Mouse (Mus musculus): Measurements from ENCODE around the gene Clic6. TPM values are rescaled to one million over a fixed set of nuclear protein-coding genes. Genes with fewer than 3 reads are reported as not detected.

Gene Clic6
- polyA plus RNA-seq, 1 experiment: not detected

DNA sequence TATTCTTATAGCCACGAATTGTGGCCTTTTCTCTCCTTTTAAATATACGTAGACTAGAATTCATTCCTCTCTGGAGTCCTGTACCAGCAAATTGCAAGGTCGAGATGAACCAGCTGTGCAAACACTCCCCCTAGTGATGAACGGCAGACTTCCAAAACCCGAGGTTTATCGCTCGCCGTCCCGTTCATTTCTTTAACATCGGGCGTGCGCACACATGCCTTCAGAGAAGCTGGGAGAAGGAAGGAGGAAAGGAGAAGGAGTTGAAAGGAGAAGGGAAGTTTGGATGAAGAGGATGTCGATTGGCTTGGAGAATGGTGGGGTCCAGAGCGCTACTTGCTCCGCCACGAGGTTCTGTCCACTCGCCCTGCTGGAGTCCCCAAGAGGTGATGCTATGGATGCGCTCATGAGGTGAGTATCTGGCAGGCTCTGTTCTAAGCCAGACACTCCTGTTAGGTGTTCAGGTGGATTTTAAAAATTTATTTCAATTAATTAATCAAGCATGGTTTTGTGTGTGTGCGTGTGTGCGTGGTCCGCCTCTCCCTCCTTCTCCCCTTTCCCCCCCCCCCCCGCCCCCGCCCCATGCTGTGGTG, 6.9 kb upstream of the Clic6 start:
- H3K79me2 ChIP-seq (ENCODE audit: control insufficient read depth, insufficient read depth): no peaks in the 10 kb centered on the region
- H3ac ChIP-seq (ENCODE audit: control insufficient read depth, insufficient read length): no peak overlapping the region
- TF ChIP-seq MAX (IDR thresholded peaks at IDR 0.05; ENCODE audit: low read depth) (no peak), POLR2AphosphoS2 (IDR thresholded peaks at IDR 0.05; ENCODE audit: insufficient read length, low read depth) (no peak)
- no peak overlapping the region for H3K4me2 ChIP-seq (ENCODE audit: low read depth)
- H3K4me3 ChIP-seq: no peak overlapping the region
- peaks cover 31% of the 10 kb centered on the region for H3K27me3 ChIP-seq (ENCODE audit: control insufficient read depth, insufficient read depth, insufficient read length)
- no peaks in the 10 kb centered on the region for H3K36me3 ChIP-seq (ENCODE audit: control insufficient read depth, insufficient read depth)

DNA sequence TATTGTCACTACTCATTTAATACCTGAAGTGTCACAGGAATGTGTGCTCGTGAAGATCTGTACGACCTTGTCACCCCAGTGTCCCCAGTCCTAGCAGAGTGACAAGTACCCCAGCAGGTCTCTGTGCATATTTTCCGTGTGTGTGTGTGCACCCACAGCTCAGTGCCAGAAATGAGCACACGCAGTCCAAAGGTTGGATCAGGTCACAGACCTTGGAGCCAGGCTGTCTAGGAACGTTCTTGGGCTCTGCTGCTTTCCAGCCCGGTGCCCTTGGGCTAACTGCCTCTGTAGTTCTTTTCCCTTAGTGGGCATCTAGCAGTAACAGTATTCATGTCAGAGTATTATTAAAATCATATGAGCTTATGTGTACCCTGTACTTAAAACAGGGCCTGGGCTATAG, 1.6 kb downstream of the Clic6 start:
- H3ac ChIP-seq (ENCODE audit: control insufficient read depth, insufficient read length): no peak overlapping the region
- H3K27me3 ChIP-seq (ENCODE audit: control insufficient read depth, insufficient read depth, insufficient read length): peaks cover 22% of the 10 kb centered on the region
- no peak overlapping the region for H3K4me3 ChIP-seq
- no peak overlapping the region for H3K4me2 ChIP-seq (ENCODE audit: low read depth)
- no peak for TF ChIP-seq MAX (IDR thresholded peaks at IDR 0.05; ENCODE audit: low read depth)
- TF ChIP-seq E2F4 (IDR thresholded peaks at IDR 0.05; ENCODE audit: insufficient read depth): no peak
- H3K36me3 ChIP-seq (ENCODE audit: control insufficient read depth, insufficient read depth): no peaks in the 10 kb centered on the region
- no peaks in the 10 kb centered on the region for H3K79me2 ChIP-seq (ENCODE audit: control insufficient read depth, insufficient read depth)

DNA sequence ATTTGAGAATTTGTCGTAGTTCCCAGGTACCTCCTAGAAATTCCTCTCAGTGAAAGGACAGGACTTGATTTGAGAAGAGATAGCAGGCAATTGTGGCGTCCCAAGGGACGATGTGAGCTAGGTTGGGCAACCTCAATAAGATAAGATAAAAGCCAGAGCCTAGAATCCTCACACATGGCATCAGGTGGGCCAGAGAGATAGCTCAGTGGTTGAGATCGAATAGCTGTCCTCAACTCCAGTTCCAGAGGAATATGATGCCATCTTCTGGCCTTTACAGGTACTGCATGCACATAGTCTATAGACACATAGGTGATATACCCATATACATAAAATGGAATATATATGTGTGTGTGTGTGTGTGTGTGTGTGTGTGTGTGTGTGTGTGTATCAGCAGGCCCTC, 2.0 kb downstream of the Clic6 start:
- Histone ChIP-seq H3K4me3 (no peak overlapping the region), H3K79me2 (ENCODE audit: control insufficient read depth, insufficient read depth) (no peaks in the 10 kb centered on the region), H3K36me3 (ENCODE audit: control insufficient read depth, insufficient read depth) (no peaks in the 10 kb centered on the region), H3K4me2 (ENCODE audit: low read depth) (no peak overlapping the region), H3ac (ENCODE audit: control insufficient read depth, insufficient read length) (no peak overlapping the region), H3K27me3 (ENCODE audit: control insufficient read depth, insufficient read depth, insufficient read length) (peaks cover 25% of the 10 kb centered on the region)
- TF ChIP-seq E2F4 (IDR thresholded peaks at IDR 0.05; ENCODE audit: insufficient read depth): no peak
- no peak for TF ChIP-seq USF1 (IDR thresholded peaks at IDR 0.05; ENCODE audit: low read depth)
- TF ChIP-seq REST (IDR thresholded peaks at IDR 0.05; ENCODE audit: insufficient read depth, insufficient read length): no peak
- TF ChIP-seq POLR2A (IDR thresholded peaks at IDR 0.05; ENCODE audit: insufficient read length, low read depth): no peak
- no peak for TF ChIP-seq TCF12 (IDR thresholded peaks at IDR 0.05; ENCODE audit: insufficient read depth, poor library complexity, severe bottlenecking)
- TF ChIP-seq MYOD1 (IDR thresholded peaks at IDR 0.05; ENCODE audit: control insufficient read depth in 1 of 3, insufficient read length in 2 of 3, low read depth in 2 of 3): no peak
- no peak for TF ChIP-seq MAX (IDR thresholded peaks at IDR 0.05; ENCODE audit: low read depth)
- no peak for TF ChIP-seq CEBPB (IDR thresholded peaks at IDR 0.05; ENCODE audit: insufficient read depth, poor library complexity, severe bottlenecking)
- no peak for TF ChIP-seq TCF3 (IDR thresholded peaks at IDR 0.05; ENCODE audit: insufficient read length, low read depth)
- no peak for TF ChIP-seq SRF (IDR thresholded peaks at IDR 0.05; ENCODE audit: control insufficient read depth, insufficient read length, low read depth)
- no peak for TF ChIP-seq MYOG (IDR thresholded peaks at IDR 0.05; ENCODE audit: control insufficient read depth in 1 of 3, insufficient read depth in 1 of 3, insufficient read length in 2 of 3, low read depth in 2 of 3)
- TF ChIP-seq POLR2AphosphoS2 (IDR thresholded peaks at IDR 0.05; ENCODE audit: insufficient read length, low read depth): no peak

- Histone ChIP-seq H3K27me3 (ENCODE audit: control insufficient read depth, insufficient read depth, insufficient read length) (peaks cover 25% of the 10 kb centered on the region), H3ac (ENCODE audit: control insufficient read depth, insufficient read length) (no peak overlapping the region), H3K4me2 (ENCODE audit: low read depth) (no peak overlapping the region), H3K79me2 (ENCODE audit: control insufficient read depth, insufficient read depth) (no peaks in the 10 kb centered on the region), H3K36me3 (ENCODE audit: control insufficient read depth, insufficient read depth) (no peaks in the 10 kb centered on the region), H3K4me3 (no peak overlapping the region)
- no peak for TF ChIP-seq CEBPB (IDR thresholded peaks at IDR 0.05; ENCODE audit: insufficient read depth, poor library complexity, severe bottlenecking)
These were observed 2.9 kb downstream of the Clic6 start for GRCm38 (mm10) chr16:92488456-92488855.

DNA sequence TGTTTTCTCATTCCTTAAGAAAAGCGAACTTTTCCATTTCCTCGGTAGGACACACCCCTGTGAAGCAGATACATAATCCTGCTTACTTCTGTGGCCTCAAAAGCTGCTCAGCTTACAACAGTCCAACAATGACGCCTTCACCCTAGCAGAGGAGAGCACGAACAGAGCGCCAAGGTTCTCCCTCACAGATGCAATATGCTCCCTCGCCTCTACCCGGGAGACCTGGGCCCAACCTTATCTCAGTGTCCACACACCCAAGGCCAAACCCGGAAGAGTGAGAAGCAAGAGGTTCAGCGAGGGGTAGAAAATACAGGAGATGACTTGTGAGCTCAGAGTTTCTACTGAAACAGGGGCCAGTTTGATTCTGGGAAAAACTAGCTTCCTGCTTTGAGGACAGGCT, 3.8 kb downstream of the Clic6 start:
- Histone ChIP-seq H3K27me3 (ENCODE audit: control insufficient read depth, insufficient read depth, insufficient read length) (peaks cover 22% of the 10 kb centered on the region), H3ac (ENCODE audit: control insufficient read depth, insufficient read length) (no peak overlapping the region), H3K4me3 (no peak overlapping the region), H3K36me3 (ENCODE audit: control insufficient read depth, insufficient read depth) (no peaks in the 10 kb centered on the region), H3K4me2 (ENCODE audit: low read depth) (no peak overlapping the region), H3K79me2 (ENCODE audit: control insufficient read depth, insufficient read depth) (no peaks in the 10 kb centered on the region)
- TF ChIP-seq REST (IDR thresholded peaks at IDR 0.05; ENCODE audit: insufficient read depth, insufficient read length) (no peak), MYOD1 (IDR thresholded peaks at IDR 0.05; ENCODE audit: control insufficient read depth in 1 of 3, insufficient read length in 2 of 3, low read depth in 2 of 3) (no peak), E2F4 (IDR thresholded peaks at IDR 0.05; ENCODE audit: insufficient read depth) (no peak), POLR2A (IDR thresholded peaks at IDR 0.05; ENCODE audit: insufficient read length, low read depth) (no peak), USF1 (IDR thresholded peaks at IDR 0.05; ENCODE audit: low read depth) (no peak)

GRCm38 (mm10) chr16:92497851-92498588, 12.5 kb downstream of the Clic6 start:
- TF ChIP-seq CEBPB (IDR thresholded peaks at IDR 0.05; ENCODE audit: insufficient read depth, poor library complexity, severe bottlenecking) (no peak), MYOD1 (IDR thresholded peaks at IDR 0.05; ENCODE audit: control insufficient read depth in 1 of 3, insufficient read length in 2 of 3, low read depth in 2 of 3) (no peak), E2F4 (IDR thresholded peaks at IDR 0.05; ENCODE audit: insufficient read depth) (no peak), SRF (IDR thresholded peaks at IDR 0.05; ENCODE audit: control insufficient read depth, insufficient read length, low read depth) (no peak), POLR2A (IDR thresholded peaks at IDR 0.05; ENCODE audit: insufficient read length, low read depth) (no peak)
- H3K79me2 ChIP-seq (ENCODE audit: control insufficient read depth, insufficient read depth): no peaks in the 10 kb centered on the region
- no peak overlapping the region for H3K4me3 ChIP-seq
- H3K4me2 ChIP-seq (ENCODE audit: low read depth): no peak overlapping the region
- no peaks in the 10 kb centered on the region for H3K36me3 ChIP-seq (ENCODE audit: control insufficient read depth, insufficient read depth)
- no peak overlapping the region for H3ac ChIP-seq (ENCODE audit: control insufficient read depth, insufficient read length)
- H3K27me3 ChIP-seq (ENCODE audit: control insufficient read depth, insufficient read depth, insufficient read length): peaks cover 15% of the 10 kb centered on the region

All from myocyte (in vitro differentiated cells).